Mouse (Mus musculus): ENCODE measurements around the gene Acox2.

The Acox2 gene

GRCm38 (mm10) chr14:8249206-8249605 lies 9.9 kb downstream of the Acox2 start:
- no peak for DNase-seq (ENCODE audit: low spot score in 2 of 2)

- DNase-seq (ENCODE audit: low spot score in 2 of 2), result no peak
Observed at GRCm38 (mm10) chr14:8246878-8247277, 12.3 kb downstream of the Acox2 start.

GRCm38 (mm10) chr14:8244211-8244611 lies 14.9 kb downstream of the Acox2 start:
- DNase-seq (ENCODE audit: low spot score in 2 of 2), result no peak

GRCm38 (mm10) chr14:8243136-8243888 lies 15.8 kb downstream of the Acox2 start:
- DNase-seq (ENCODE audit: low spot score in 2 of 2), result no peak

GRCm38 (mm10) chr14:8242388-8242920 lies 16.7 kb downstream of the Acox2 start:
- peak in 1 of 2 experiments; percentile 45 for DNase-seq (ENCODE audit: low spot score in 2 of 2)

- no peak for DNase-seq (ENCODE audit: low spot score in 2 of 2)
Observed at GRCm38 (mm10) chr14:8241816-8242215, 17.3 kb downstream of the Acox2 start.

GRCm38 (mm10) chr14:8233252-8233651 lies 25.9 kb downstream of the Acox2 start:
- no peak for DNase-seq (ENCODE audit: low spot score in 2 of 2)

- no peak for DNase-seq (ENCODE audit: low spot score in 2 of 2)
Observed at GRCm38 (mm10) chr14:8232155-8232910, 26.8 kb downstream of the Acox2 start.

GRCm38 (mm10) chr14:8229367-8230019 lies 29.7 kb downstream of the Acox2 start:
- DNase-seq (ENCODE audit: low spot score in 2 of 2), result no peak

- DNase-seq (ENCODE audit: low spot score in 2 of 2), result no peak
Observed at GRCm38 (mm10) chr14:8224805-8225204, 34.3 kb downstream of the Acox2 start.

GRCm38 (mm10) chr14:8223506-8224293 lies 35.5 kb downstream of the Acox2 start:
- no peak for DNase-seq (ENCODE audit: low spot score in 2 of 2)

GRCm38 (mm10) chr14:8222561-8222960 lies 36.6 kb downstream of the Acox2 start:
- DNase-seq (ENCODE audit: low spot score in 2 of 2), result no peak

- DNase-seq (ENCODE audit: low spot score in 2 of 2), result no peak
Observed at GRCm38 (mm10) chr14:8220912-8221311, 38.2 kb downstream of the Acox2 start.

- no peak for DNase-seq (ENCODE audit: low spot score in 2 of 2)
Observed at GRCm38 (mm10) chr14:8220306-8220705, 38.8 kb downstream of the Acox2 start.

- DNase-seq (ENCODE audit: low spot score in 2 of 2), result no peak
Observed at GRCm38 (mm10) chr14:8219876-8220275, 39.3 kb downstream of the Acox2 start.

GRCm38 (mm10) chr14:8218730-8219380 lies 40.3 kb downstream of the Acox2 start:
- DNase-seq (ENCODE audit: low spot score in 2 of 2), result no peak

- DNase-seq (ENCODE audit: low spot score in 2 of 2), result no peak
Observed at GRCm38 (mm10) chr14:8218238-8218637, 40.9 kb downstream of the Acox2 start.

- DNase-seq (ENCODE audit: low spot score in 2 of 2), result no peak
Observed at GRCm38 (mm10) chr14:8216100-8216499, 43.1 kb downstream of the Acox2 start.

GRCm38 (mm10) chr14:8215208-8215778 lies 43.9 kb downstream of the Acox2 start:
- DNase-seq (ENCODE audit: low spot score in 2 of 2), result no peak

Data from frontal cortex, postnatal 10 days (tissue).